Mouse (Mus musculus) lung, embryonic 16.5 days (tissue): ENCODE data around the gene 1700023F06Rik. TPM values are rescaled to one million over a fixed set of nuclear protein-coding genes. Genes with fewer than 3 reads are reported as not detected.

Experiments used
- polyA plus RNA-seq: library from polyadenylated mRNA; unstranded; fragments of >200 nt; fragmentation: Nextera tagmentation; extraction: Ambion mirVana; gene quantifications from 2 replicates; pipeline ENCODE4 v1.2.1, GENCODE M21; 2015

1700023F06Rik gene
- polyA plus RNA-seq, 1 experiment from 2014 or later: 0.44 TPM

Other genes starting within 250 kb of the 1700023F06Rik start
- gene Nmt1, start 180.4 kb downstream of the 1700023F06Rik start, polyA plus RNA-seq: 63.4 and 64.7 TPM in 2 replicates
- gene Dcakd, start 180.2 kb downstream of the 1700023F06Rik start, polyA plus RNA-seq: 140 and 161 TPM in 2 replicates
- 3.1 and 3.3 TPM in 2 replicates for gene Plcd3, start 106.9 kb downstream of the 1700023F06Rik start, polyA plus RNA-seq
- 22.8 and 28.7 TPM in 2 replicates for gene Acbd4, start 106.9 kb downstream of the 1700023F06Rik start, polyA plus RNA-seq
- gene Hexim1, start 92.3 kb downstream of the 1700023F06Rik start, polyA plus RNA-seq: 4.6 and 5.2 TPM in 2 replicates
- 8.7 and 10.1 TPM in 2 replicates for gene Hexim2, start 76.1 kb downstream of the 1700023F06Rik start, polyA plus RNA-seq
- gene Fmnl1, start 37.5 kb downstream of the 1700023F06Rik start, polyA plus RNA-seq: 2.9 and 3.0 TPM in 2 replicates
- not detected in 2 replicates for gene Spata32, start 9.9 kb upstream of the 1700023F06Rik start, polyA plus RNA-seq
- 3.7 and 4.5 TPM in 2 replicates for gene Map3k14, start 58.9 kb upstream of the 1700023F06Rik start, polyA plus RNA-seq
- gene Arhgap27, start 155.1 kb upstream of the 1700023F06Rik start, polyA plus RNA-seq: 14.1 and 15.7 TPM in 2 replicates
- gene Plekhm1, start 204.1 kb upstream of the 1700023F06Rik start, polyA plus RNA-seq: 9.8 and 10.2 TPM in 2 replicates